Mouse (Mus musculus) brain, adult 10 weeks (tissue): ENCODE data around the gene Gan. TPM values are rescaled to one million over a fixed set of nuclear protein-coding genes. Genes with fewer than 3 reads are reported as not detected.

Experiments used
- polyA plus RNA-seq: library from polyadenylated mRNA; stranded (reverse); fragments of 350-450 nt; fragmentation: Illumina TruSeq; extraction: RNeasy Lipid Tissue Mini Kit (QIAGEN cat#74804); gene quantifications from one replicate; pipeline ENCODE4 v1.2.3, GENCODE M21; 2015; ENCODE audit warnings: low read depth, low replicate concordance

Gene Gan
- polyA plus RNA-seq: 4.3 TPM

DNA sequence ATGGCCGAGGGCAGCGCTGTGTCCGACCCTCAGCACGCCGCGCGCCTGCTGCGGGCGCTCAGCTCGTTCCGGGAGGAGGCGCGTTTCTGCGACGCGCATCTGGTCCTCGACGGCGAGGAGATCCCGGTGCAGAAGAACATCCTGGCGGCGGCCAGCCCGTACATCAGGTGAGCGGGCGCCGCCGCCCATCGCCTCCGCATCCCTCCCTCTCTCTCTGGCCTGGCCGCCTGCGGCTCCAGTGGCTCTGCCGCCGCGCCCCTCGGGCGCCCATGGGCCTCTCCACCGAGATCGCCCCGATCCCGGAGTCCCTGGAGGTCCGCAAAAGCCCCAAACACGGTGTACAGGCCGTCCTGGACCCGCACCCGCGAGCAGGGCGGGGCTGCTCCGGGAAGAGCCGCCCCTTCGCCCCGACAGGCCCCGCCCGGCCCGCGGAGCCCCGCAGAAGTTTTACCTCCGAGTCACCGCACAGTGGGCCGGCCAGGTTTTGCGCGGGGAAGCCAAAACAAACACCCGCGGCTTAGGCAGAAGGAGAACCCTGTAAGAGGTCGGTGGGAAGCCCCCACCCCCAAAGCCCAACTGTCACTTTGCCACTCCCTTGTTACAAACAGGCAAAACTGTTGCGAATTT lies at the start of gene Gan:
Gene Gan (plus strand): TSS at position 1 of the 627 bp plus-strand sequence.

DNA sequence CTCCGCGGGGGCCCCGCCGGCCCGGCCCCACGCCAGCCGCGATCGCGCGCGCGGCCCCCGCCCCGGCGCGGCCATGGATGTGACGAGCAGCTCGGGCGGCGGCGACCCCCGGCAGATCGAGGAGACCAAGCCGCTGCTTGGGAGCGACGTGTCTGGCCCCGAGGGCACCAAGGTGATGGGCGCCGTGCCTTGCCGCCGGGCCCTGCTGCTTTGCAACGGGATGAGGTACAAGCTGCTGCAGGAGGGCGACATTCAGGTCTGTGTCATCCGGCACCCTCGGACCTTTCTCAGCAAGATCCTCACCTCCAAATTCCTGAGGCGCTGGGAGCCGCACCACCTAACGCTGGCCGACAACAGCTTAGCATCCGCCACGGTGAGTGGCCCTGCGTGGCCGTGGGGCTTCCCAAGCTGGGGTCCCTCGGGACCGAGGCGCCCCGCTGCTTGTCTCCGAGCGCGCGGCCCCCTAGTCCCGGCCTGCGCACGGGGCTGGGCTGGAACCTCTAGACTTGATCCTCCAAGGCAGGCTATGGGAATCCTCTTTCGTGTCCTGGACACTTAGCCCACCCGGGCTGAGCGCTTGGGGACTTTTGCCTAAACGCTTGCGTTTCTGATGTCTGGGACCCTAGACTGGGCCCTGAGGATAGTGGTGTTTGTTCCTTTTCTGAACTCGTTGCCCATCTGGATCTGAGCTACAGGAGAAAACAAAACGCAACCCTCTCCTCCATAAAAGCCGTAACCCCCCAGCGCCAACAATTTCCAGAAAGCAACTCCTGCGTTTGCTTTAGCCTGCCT lies 99.3 kb downstream of the Gan start, which contains the start of gene Cmip:
Gene Cmip (plus strand): TSS at position 36 of the 792 bp plus-strand sequence.

Other genes with a start within 250 kb of the Gan start
- 26.0 TPM for gene Cmc2, start 236.7 kb upstream of the Gan start, polyA plus RNA-seq
- 2.1 TPM for gene Cenpn, start 236.4 kb upstream of the Gan start, polyA plus RNA-seq
- gene Atmin, start 214.7 kb upstream of the Gan start, polyA plus RNA-seq: 40.8 TPM
- 6.1 TPM for gene 1700030J22Rik, start 179.2 kb upstream of the Gan start, polyA plus RNA-seq
- 88.5 TPM for gene Gcsh, start 164.6 kb upstream of the Gan start, polyA plus RNA-seq
- gene Pkd1l2, start 75.7 kb upstream of the Gan start, polyA plus RNA-seq: 0.09 TPM
- 0.22 TPM for gene Bco1, start 62.3 kb upstream of the Gan start, polyA plus RNA-seq
- 118 TPM for gene Cmip, start 98.9 kb downstream of the Gan start, polyA plus RNA-seq